Mouse (Mus musculus) frontal cortex, adult (tissue): ENCODE measurements around the gene Kif21a.
A peak's percentile ranks its signal among the peaks of the same experiment; 100 is the strongest.

Experiments used
- ATAC-seq: cut with Nextera tagmentation; 2 replicates; pipeline ENCODE4 v1.9.2; 2017; ENCODE audit warnings: mild to moderate bottlenecking, moderate library complexity, mixed read lengths; ENCODE audit not compliant: low TSS enrichment

The Kif21a gene

GRCm38 (mm10) chr15:90938469-90938868, 111.3 kb downstream of the Kif21a start:
- no peak for ATAC-seq

- ATAC-seq = no peak
Measured at GRCm38 (mm10) chr15:90935579-90935978, 114.2 kb downstream of the Kif21a start.

- ATAC-seq = peak; percentile 92
Measured at GRCm38 (mm10) chr15:90931451-90931850, 118.3 kb downstream of the Kif21a start.

GRCm38 (mm10) chr15:90929043-90929442, 120.7 kb downstream of the Kif21a start:
- no peak; the same call in 1 of the 2 replicates for ATAC-seq

GRCm38 (mm10) chr15:90896480-90896879, 153.3 kb downstream of the Kif21a start:
- ATAC-seq = no peak

GRCm38 (mm10) chr15:90887466-90887865, 162.3 kb downstream of the Kif21a start:
- peak; percentile 57; the same call in 1 of the 2 replicates for ATAC-seq
